Mouse (Mus musculus) myocyte (in vitro differentiated cells): ENCODE measurements at regions not wholly inside any gene's neighbourhood (a gene's known extent, or its start where the extent isn't known, plus 50 kb on each side); places are given as distances from the start of the nearest gene placed in this dataset.

Experiments used
- E2F4 ChIP-seq: IDR thresholded peaks from one replicate; pipeline ENCODE4 v1.6.1; 2011; ENCODE audit warnings: mild to moderate bottlenecking, control low read depth, moderate library complexity; ENCODE audit not compliant: insufficient read depth
- MYOG ChIP-seq, 3 experiments: IDR thresholded peaks; one replicate each; pipeline ENCODE4 v1.6.1; 2011; ENCODE audit warnings: control low read depth in 2 of 3, low read depth in 2 of 3, mild to moderate bottlenecking in 2 of 3; ENCODE audit not compliant: insufficient read length in 2 of 3, control insufficient read depth in 1 of 3, insufficient read depth in 1 of 3
- POLR2A ChIP-seq: IDR thresholded peaks from one replicate; pipeline ENCODE4 v1.6.1; 2011; ENCODE audit warnings: low read depth, mild to moderate bottlenecking, control low read depth, moderate library complexity; ENCODE audit not compliant: insufficient read length
- USF1 ChIP-seq: IDR thresholded peaks from one replicate; pipeline ENCODE4 v1.6.1; 2011; ENCODE audit warnings: low read depth, mild to moderate bottlenecking, control low read depth, moderate library complexity

- TF ChIP-seq POLR2A (no peak), MYOG (IDR thresholded peaks at IDR 0.05; ENCODE audit: control insufficient read depth in 1 of 3, insufficient read depth in 1 of 3, insufficient read length in 2 of 3, low read depth in 2 of 3) (no peak), E2F4 (no peak), USF1 (no peak)
These were observed 332.0 kb downstream of the Foxo1 start for GRCm38 (mm10) chr3:52600146-52600545.
